Mouse (Mus musculus) leukemia stem cell, adult 10-12 weeks (primary cell): ENCODE results near the gene Nhp2. TPM values are rescaled to one million over a fixed set of nuclear protein-coding genes. Genes with fewer than 3 reads are reported as not detected.

Experiments used
- polyA plus RNA-seq: library from polyadenylated mRNA; stranded (reverse); fragments of >175 nt; gene quantifications from 2 replicates; pipeline ENCODE4 v1.2.3, GENCODE M21; 2012; ENCODE audit warnings: low replicate concordance

The Nhp2 gene
- polyA plus RNA-seq = 119 and 273 TPM in 2 replicates

GRCm38 (mm10) chr11:51619409-51620060, at the start of gene Nhp2:
TSS of gene Nhp2 (plus strand) at chr11:51619735.

DNA sequence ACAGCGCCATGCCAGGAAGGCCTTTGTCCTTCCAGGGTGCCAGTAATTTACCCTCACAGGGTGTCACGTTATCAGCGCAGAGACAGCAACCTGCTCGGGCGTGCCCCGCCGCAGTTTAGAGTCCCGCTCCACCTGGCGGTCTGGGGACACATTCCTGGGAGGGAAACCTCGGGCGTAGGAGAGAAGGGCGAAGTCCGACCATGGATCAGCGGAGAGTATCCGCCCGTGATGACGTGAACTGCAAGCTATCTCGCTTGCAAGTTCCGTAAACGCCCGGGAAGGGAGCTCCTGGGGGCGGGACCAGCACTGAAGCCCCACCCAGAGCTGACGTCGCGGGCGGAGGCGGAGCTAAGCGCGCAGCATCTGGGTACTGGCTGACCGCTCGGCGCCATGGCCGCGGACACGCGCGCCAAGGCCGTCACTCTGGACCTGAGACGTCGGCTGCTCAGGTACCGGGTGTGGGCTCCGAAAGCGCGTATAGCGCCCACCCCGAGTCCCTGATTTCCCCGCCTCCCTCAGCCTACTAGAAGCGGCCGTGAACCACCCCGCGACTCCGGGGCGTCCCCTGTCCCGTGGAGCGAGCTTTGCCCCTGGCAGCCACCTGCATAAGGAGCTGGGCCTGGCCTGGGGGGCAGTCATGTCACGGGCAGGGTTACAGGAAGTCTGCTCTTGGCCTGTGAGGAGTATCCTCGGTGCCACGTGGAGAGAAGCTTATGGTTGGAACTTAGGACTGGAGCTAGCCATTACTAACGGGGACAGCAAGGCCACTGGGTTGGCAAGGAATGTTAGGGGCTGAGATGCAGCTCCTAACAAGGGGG, 34.9 kb upstream of the Nhp2 start, which contains the start of gene Phykpl:
Phykpl (plus strand) TSS at position 327 of the 818 bp plus-strand sequence.

DNA sequence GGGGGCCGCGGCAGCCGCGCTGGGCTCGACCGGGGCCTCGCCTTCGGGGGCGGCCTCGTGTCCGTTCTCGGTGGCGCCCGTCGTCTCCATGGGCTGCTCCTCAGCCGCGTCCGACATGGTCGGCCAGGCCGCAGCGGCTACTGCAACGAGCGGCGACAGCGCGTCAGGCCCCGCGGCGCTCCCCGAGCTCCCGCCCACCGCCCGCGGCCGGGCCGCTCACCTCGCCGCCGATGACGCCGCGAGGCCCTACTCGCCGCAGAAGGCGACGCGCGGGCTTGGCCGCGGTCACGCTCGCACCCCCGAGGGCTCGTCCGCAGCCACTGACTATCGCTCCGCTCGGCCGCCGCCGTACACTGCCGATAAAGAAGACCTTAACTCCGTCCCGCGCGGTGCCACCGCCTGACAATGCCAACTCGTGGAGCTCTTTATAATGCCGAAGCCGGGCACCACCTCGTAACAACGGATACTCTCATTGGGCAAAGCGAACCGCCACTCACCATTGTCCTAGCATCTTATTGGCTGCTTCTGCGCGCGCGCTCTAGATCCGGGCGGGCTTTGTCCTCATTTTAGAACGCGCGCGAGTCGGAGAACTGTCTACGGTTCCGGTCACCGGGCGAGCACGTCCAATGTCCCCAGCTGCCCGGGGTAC, 13.0 kb upstream of the Nhp2 start, which contains the start of gene Hnrnpab:
Hnrnpab (minus strand) TSS at position 401 of the 649 bp plus-strand sequence.

DNA sequence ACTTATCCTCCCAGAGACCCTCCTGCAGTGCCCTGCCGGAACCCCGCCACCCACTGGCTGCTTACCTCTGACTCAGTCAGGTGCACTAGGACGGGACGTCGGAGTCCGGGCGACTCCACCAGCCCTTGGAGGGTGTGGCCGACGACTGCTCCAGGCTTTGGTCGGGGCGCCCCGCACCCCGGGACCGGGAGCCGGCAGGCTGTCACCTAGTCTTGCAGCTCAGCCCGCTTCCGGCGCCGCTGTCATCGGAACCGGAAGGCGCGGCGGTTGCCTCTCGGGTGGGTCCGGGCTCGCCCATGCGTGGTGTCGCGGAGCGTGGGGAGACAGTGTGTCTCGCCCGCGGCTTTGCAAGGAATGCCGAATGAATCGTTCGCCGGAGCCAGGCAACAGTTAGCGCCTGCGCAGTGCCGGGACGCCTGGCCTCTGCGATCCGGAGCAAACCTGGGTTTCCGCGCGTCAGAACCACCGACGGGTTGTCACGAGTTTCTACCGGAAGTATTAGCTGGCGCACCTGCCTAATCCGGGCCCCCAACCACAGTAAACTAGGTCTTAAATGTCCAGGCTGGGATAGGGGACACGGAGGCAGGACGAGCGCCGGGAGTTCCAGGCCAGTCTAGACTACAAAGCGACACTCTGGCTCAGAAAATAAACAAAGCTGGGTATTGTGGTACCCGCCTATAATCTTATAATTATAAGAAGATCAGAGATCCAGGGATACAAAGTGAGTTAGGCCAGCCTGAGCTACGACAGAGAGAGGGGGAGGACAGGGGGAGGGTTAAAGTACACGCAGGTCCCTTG, 16.2 kb downstream of the Nhp2 start, which contains the start of gene Rmnd5b:
Rmnd5b (minus strand) TSS at position 372 of the 798 bp plus-strand sequence.

GRCm38 (mm10) chr11:51650691-51651515, 31.4 kb downstream of the Nhp2 start, which contains the start of the genes N4bp3 and D930048N14Rik:
TSS of gene N4bp3 (minus strand) at chr11:51650842.
TSS of gene D930048N14Rik (plus strand) at chr11:51650954.

Other genes with a start within 250 kb of the Nhp2 start
- 5.0 and 20.2 TPM in 2 replicates for gene Phykpl, start 35.0 kb upstream of the Nhp2 start, polyA plus RNA-seq
- gene Hnrnpab, start 12.9 kb upstream of the Nhp2 start, polyA plus RNA-seq = 778 and 1,071 TPM in 2 replicates
- 28.8 and 34.4 TPM in 2 replicates for gene Rmnd5b, start 16.2 kb downstream of the Nhp2 start, polyA plus RNA-seq
- 9.2 and 16.7 TPM in 2 replicates for gene N4bp3, start 31.1 kb downstream of the Nhp2 start, polyA plus RNA-seq
- 0.35 and 0.56 TPM in 2 replicates for gene D930048N14Rik, start 31.2 kb downstream of the Nhp2 start, polyA plus RNA-seq
- gene 0610009B22Rik, start 69.1 kb downstream of the Nhp2 start, polyA plus RNA-seq = 0.86 and 1.2 TPM in 2 replicates
- 35.7 and 39.4 TPM in 2 replicates for gene Sec24a, start 143.9 kb downstream of the Nhp2 start, polyA plus RNA-seq
- 4.0 and 13.3 TPM in 2 replicates for gene Sar1b, start 144.0 kb downstream of the Nhp2 start, polyA plus RNA-seq
- gene Jade2, start 237.9 kb downstream of the Nhp2 start, polyA plus RNA-seq = 17.8 and 22.1 TPM in 2 replicates